Mouse (Mus musculus): Measurements from ENCODE around the gene Mlh3.

Gene Mlh3

GRCm38 (mm10) chr12:85280845-85281651, 10.6 kb upstream of the Mlh3 start:
- DNase-seq (ENCODE audit: low read depth, low spot score) = no peak

GRCm38 (mm10) chr12:85280105-85280844, 9.9 kb upstream of the Mlh3 start:
- peak; percentile 97 for DNase-seq (ENCODE audit: low read depth, low spot score)

DNA sequence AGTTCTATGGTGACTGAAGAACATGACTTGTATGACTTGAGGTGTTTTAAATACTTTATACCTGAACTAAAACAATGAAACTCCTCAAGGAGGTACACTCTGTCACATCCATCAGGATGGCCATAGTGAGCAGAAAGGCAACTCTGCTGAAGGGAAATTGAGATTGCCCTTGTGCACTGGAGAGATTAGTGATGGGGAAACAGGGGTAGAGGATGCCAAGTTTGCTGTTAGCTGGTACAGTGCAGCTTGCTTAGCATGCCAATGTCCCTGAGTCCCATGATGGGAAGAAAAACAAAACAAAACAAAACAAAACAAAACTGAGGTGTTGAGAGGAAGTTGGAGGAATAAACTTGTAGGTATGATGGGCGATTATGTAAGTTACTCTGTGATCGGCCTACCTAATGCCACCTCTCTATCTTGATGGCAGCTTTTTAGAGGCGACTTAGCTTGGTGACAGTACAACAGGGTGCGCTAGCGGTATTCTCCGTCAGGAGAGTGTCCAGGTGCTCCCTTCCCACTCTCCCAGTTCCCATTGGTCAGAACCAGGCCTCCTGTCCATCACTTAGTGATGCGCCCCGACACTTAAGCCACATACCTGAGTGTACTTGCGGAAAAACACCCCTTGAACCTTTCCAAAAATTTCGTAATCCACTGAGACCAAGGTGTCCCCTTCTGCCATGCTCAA, 9.1 kb upstream of the Mlh3 start:
- DNase-seq (ENCODE audit: low read depth, low spot score) = peak; percentile 44

GRCm38 (mm10) chr12:85278919-85279318, 8.5 kb upstream of the Mlh3 start:
- DNase-seq (ENCODE audit: low read depth, low spot score) = no peak

- no peak for DNase-seq (ENCODE audit: low read depth, low spot score)
Measured at GRCm38 (mm10) chr12:85276273-85276672, 5.9 kb upstream of the Mlh3 start.

GRCm38 (mm10) chr12:85273508-85273907, 3.1 kb upstream of the Mlh3 start:
- DNase-seq (ENCODE audit: low read depth, low spot score) = no peak

GRCm38 (mm10) chr12:85271843-85272206, 1.4 kb upstream of the Mlh3 start:
- no peak for DNase-seq (ENCODE audit: low read depth, low spot score)

DNA sequence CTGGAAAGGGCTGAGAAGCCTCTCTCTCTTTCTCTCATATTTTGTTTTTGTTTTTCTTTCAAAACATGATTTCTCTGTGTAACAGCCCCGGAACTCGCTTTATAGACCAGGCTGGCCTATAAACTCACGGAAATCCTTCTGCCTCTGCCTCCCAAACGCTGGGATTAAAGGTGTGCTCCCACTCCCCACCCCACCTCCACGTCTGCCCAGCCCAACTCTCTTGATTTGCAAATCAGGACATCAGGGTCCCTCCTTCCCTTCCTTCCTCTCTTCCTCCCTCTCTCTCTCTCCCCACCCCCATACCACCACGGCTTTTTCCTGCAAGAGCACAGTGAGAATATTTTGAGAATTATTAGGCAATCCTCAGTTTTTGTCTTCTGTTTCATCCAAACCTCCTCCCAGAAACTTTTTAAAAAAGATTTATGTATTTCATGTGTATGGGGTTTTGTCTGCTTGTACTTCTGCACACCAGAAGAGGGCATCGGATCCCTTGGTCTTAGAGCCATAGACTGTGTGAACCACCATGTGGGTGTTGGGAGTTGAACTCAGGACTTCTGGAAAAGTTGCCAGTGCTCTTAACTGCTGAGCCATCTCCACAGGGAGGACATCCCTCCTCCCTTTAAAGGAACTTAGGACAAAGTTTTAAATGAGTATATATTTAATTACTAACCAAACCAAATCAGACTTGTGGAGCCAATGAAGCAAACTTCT, 888 bp upstream of the Mlh3 start:
- DNase-seq (ENCODE audit: low read depth, low spot score) = no peak

DNA sequence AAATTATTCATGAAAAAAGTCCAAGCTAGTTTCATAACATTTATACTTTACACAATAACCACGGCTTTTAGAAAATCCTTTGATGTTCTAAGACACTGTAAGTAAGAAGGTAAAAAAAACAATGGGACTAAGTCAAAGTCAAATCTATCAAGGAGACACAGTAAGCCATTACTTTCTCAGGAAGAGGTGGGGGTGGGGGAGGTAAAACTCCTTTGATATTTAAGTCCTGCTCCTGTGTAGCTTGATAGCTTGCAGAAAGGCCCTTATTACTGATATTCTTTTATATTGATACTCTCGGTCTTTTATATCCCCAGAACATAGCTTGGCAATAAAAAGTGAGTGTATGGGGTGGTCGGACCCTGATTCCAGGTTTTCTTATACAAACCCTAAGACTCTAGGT, 578 bp downstream of the Mlh3 start:
- no peak for DNase-seq (ENCODE audit: low read depth, low spot score)

GRCm38 (mm10) chr12:85266248-85266647, 4.2 kb downstream of the Mlh3 start:
- no peak for DNase-seq (ENCODE audit: low read depth, low spot score)

DNA sequence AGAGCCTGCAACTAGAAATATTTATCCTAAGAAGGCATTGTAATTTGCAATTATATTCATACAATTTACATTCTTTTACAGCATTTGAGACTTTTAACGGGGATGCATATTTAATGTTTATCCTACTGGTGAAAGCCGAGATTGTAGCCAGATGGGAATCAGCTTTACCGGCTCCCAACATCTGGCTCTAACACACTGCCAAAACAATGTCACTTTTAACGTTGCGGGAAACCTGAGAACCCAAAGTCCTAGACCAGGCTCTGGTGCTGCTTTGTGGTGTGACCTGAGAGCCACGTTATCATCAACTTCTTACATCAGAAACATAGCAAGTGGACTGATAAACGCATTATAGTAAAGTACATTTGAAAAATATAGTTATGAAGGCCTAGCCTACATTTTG, 5.5 kb downstream of the Mlh3 start:
- no peak for DNase-seq (ENCODE audit: low read depth, low spot score)

- DNase-seq (ENCODE audit: low read depth, low spot score) = no peak
Measured at GRCm38 (mm10) chr12:85264531-85264930, 5.9 kb downstream of the Mlh3 start.

DNA sequence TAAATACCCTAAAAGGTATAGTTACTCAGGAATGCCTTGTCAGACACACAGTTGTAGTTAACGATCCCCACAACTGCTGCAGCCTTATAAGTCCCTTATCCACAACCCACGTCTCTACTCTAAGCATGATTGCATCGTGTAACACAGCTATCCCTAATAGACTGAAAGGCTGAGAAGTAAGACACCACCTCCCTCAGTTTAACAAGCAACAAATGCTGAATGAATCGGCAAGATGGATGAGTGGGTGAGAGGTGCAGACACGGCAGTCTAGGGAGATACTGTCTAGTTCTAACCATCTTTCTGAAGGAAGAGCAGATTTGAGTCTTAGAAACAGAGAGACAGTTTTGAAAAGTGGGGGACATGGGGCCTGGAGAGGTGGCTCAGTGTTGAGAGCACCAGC, 7.2 kb downstream of the Mlh3 start:
- no peak for DNase-seq (ENCODE audit: low read depth, low spot score)

DNA sequence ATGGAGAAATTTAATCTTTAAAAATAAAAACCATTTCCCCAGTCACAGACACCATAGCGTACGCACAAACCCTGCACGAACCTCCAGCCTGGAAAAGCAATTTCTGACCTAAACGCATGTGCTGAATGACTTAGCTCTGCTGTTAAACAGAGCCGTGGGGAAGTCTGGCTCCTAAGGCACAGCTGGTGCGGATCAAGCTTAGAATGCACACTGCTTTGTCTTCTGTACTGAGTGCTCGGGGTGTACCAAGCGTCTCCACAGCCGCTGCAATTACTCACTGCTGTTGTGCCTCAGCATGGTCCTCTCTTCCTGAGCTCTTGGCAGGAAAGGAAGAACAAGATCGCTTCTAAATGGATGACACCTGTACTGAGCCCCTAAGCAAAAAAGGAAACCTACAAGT, 7.9 kb downstream of the Mlh3 start:
- no peak for DNase-seq (ENCODE audit: low read depth, low spot score)

DNA sequence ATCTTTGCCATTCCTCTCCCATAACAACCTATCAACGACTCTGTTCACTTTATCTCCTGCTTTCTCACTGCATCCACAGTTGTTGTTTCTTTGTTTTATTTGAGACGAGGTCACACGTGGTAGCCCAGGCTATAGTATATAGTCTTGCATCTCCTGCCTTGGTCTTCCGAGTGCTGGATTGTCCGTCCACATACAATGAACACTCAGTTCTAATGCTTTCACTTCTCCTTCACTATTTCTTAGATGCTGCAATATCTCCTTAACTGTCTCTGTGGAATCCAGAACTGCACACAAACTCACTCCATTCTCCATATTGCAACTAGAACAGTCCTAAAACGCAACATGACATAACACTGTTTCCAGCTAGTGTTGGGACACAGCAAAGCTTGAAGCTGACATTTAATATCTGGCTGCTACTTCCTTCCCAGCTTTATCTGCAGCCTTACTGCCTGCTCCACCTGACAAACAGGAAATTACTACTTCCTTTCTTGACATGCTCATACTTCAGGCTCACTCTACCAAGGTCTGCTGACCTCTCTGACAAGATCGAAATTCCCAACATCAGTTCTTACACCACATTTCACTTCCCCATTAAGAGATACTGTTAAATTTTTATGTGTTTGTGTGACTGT, 13.3 kb downstream of the Mlh3 start:
- DNase-seq (ENCODE audit: low read depth, low spot score) = no peak

DNA sequence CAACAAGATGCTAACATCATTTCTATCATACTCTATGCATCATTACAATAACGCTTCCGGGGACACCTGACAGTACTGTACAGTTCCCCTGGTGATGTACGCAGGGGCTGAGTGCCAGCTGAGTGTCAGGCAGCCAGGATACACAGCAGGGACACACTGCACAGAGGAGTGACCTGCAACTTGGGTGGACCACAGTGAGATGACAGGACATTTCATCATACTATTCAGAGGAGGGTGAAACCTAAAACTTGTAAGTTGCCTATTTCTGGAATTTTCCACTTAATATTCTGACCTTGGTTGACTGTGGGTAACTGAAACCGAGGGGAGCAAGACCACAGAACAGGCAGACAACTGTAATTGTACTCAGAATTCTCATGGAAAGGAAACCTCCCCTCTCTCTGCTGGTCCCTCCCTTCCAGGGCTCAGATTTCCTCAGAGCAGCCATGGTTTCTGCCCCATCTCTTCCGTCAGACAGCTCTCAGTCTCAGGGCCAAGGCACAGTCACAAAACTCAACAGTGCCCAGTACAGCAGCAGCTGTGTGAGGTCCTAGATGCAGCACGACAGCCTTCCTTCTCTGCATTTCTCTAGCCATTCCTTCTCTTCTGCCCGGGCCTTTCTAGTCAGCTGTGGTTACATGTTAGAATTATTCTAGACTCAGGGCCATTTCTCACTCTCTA, 14.2 kb downstream of the Mlh3 start:
- DNase-seq (ENCODE audit: low read depth, low spot score) = no peak

DNA sequence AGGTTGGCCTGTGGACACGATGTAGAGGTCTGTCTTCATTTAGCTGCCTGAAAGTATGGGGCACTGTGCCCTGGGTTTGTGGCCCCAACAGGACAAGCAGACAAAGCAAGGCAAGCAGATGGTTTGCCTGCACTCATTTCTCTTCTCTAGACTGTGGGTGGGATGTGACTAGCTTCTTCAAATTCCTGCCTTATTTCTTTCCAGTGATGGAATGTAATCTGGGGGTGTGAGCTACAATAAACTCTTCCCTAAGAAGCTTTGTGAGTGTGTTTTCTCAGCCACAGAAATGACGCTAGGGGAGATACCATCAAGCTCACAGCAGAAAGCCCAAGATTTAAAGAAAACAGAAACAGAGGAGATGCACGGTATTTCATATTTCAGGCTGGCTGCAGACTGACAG, 18.3 kb downstream of the Mlh3 start:
- DNase-seq (ENCODE audit: low read depth, low spot score) = no peak

- DNase-seq (ENCODE audit: low read depth, low spot score) = no peak
Measured at GRCm38 (mm10) chr12:85237553-85237952, 32.8 kb downstream of the Mlh3 start.

GRCm38 (mm10) chr12:85233376-85234358, 36.7 kb downstream of the Mlh3 start:
- no peak for DNase-seq (ENCODE audit: low read depth, low spot score)

Data from c-Kit-negative CD71-positive TER-119-positive erythroid progenitor cells, embryonic 14.5 days (primary cell).